Mouse (Mus musculus) liver, embryonic 14.5 days (tissue): ENCODE measurements at regions not wholly inside any gene's neighbourhood (a gene's known extent, or its start where the extent isn't known, plus 50 kb on each side); places are given as distances from the start of the nearest gene placed in this dataset.

ENCODE experiments used
- ATAC-seq: fragments of 200-750 bp; cut with Nextera tagmentation; 2 replicates; pipeline ENCODE4 v1.8.0; 2017; ENCODE audit warnings: moderate number of reproducible peaks, mild to moderate bottlenecking, moderate library complexity; ENCODE audit not compliant: insufficient read depth
- DNase-seq, 3 experiments: peaks; one replicate each; pipeline ENCODE4 v3.0.0-alpha.2; 2012 to 2013; ENCODE audit warnings: low read depth in 3 of 3, low spot score in 3 of 3
- H3K27ac ChIP-seq: fragments of 300-500 bp; sonication (generic); 2 replicates; pipeline ENCODE4 v1.5.1; 2014; ENCODE audit warnings: moderate library complexity, mild to moderate bottlenecking, control low read depth, inconsistent platforms
- H3K27me3 ChIP-seq: fragments of 300-500 bp; sonication (generic); 2 replicates; pipeline ENCODE4 v1.6.1; 2014; ENCODE audit warnings: mild to moderate bottlenecking, low read length, moderate library complexity; ENCODE audit not compliant: control insufficient read depth, insufficient read depth
- H3K36me3 ChIP-seq: fragments of 300-500 bp; sonication (generic); replicated peaks from 2 replicates; pipeline ENCODE4 v1.6.1; 2014; ENCODE audit warnings: low read depth; ENCODE audit not compliant: control insufficient read depth, insufficient read depth
- H3K4me1 ChIP-seq, 2 experiments: fragments of 200-500 bp in 1 of 2; fragments of 300-500 bp in 1 of 2; sonication (generic) in 1 of 2; replicated peaks; 2 replicates each; pipeline ENCODE4 v1.6.1; 2012 to 2014; ENCODE audit warnings: antibody characterized with exemption in 1 of 2, inconsistent platforms in 1 of 2, low read length in 1 of 2; ENCODE audit not compliant: control insufficient read depth in 2 of 2, insufficient read depth in 2 of 2
- H3K4me2 ChIP-seq: fragments of 300-500 bp; sonication (generic); 2 replicates; pipeline ENCODE4 v1.6.1; 2014; ENCODE audit warnings: low read depth, mild to moderate bottlenecking, control low read depth, moderate library complexity
- H3K4me3 ChIP-seq, 2 experiments: fragments of 200-500 bp in 1 of 2; fragments of 300-500 bp in 1 of 2; sonication (generic) in 1 of 2; 2 replicates each; pipeline ENCODE4 v1.5.1; 2012 to 2014; ENCODE audit warnings: low read depth in 2 of 2, low read length in 2 of 2, mild to moderate bottlenecking in 2 of 2, control low read depth in 1 of 2, inconsistent platforms in 1 of 2, moderate library complexity in 1 of 2; ENCODE audit not compliant: insufficient read depth in 1 of 2
- H3K9ac ChIP-seq: fragments of 300-500 bp; sonication (generic); replicated peaks from 2 replicates; pipeline ENCODE4 v1.6.1; 2014; ENCODE audit warnings: mild to moderate bottlenecking, control low read depth, moderate library complexity
- H3K9me3 ChIP-seq: fragments of 300-500 bp; sonication (generic); 2 replicates; pipeline ENCODE4 v1.6.1; 2016; ENCODE audit warnings: low read length, mixed read lengths; ENCODE audit not compliant: control insufficient read depth
- CTCF ChIP-seq: IDR thresholded peaks from 2 replicates; pipeline ENCODE4 v1.5.1; 2016; ENCODE audit warnings: antibody characterized with exemption, low read depth, control low read depth
- EP300 ChIP-seq: IDR thresholded peaks from 2 replicates; pipeline ENCODE4 v1.6.1; 2016; ENCODE audit warnings: antibody characterized with exemption, low read depth
- WGBS: fragments of 180-500 bp; shearing (Covaris S2); extraction: QIAGEN DNeasy Blood & Tissue Kit; methylation state at CpG from one replicate; pipeline ENCODE4 v1.1.7; 2014; ENCODE audit not compliant: insufficient replicate concordance; 5-methylcytosine and 5-hydroxymethylcytosine counted together

- H3K9me3 ChIP-seq = no peaks in the 10 kb centered on the region
- H3K4me1 ChIP-seq = no peaks in the 10 kb centered on the region
- WGBS = 35% methylated on average over 1 of the region's 1 CpGs
- H3K36me3 ChIP-seq = no peaks in the 10 kb centered on the region
- H3K27ac ChIP-seq = no peak overlapping the region
- H3K9ac ChIP-seq = no peak overlapping the region
- no peaks in the 10 kb centered on the region for H3K27me3 ChIP-seq
- H3K4me2 ChIP-seq = no peak overlapping the region
- DNase-seq = no peak
- ATAC-seq = no peak
- H3K4me3 ChIP-seq = no peak overlapping the region
- TF ChIP-seq CTCF = no peak
Measured at GRCm38 (mm10) chr13:72920368-72920767, 291.7 kb downstream of the Irx2 start.

GRCm38 (mm10) chr13:72924560-72925135, 296.0 kb downstream of the Irx2 start:
- 25% methylated on average over 6 of the region's 6 CpGs for WGBS
- DNase-seq = no peak
- TF ChIP-seq EP300 (no peak), CTCF (no peak)

GRCm38 (mm10) chr13:72937246-72937645, 308.6 kb downstream of the Irx2 start:
- TF ChIP-seq CTCF (no peak), EP300 (no peak)
- Histone ChIP-seq H3K27me3 (no peaks in the 10 kb centered on the region), H3K27ac (no peak overlapping the region), H3K4me3 (no peak overlapping the region), H3K36me3 (no peaks in the 10 kb centered on the region), H3K9ac (no peak overlapping the region), H3K4me1 (no peaks in the 10 kb centered on the region), H3K4me2 (no peak overlapping the region), H3K9me3 (no peaks in the 10 kb centered on the region)
- no peak for DNase-seq
- WGBS = 45% methylated on average over 4 of the region's 4 CpGs
- no peak for ATAC-seq

More at GRCm38 (mm10) chr13:72924560-72925135, 296.0 kb downstream of the Irx2 start:
- Histone ChIP-seq H3K9me3 (no peaks in the 10 kb centered on the region), H3K4me1 (no peaks in the 10 kb centered on the region), H3K36me3 (no peaks in the 10 kb centered on the region), H3K27ac (no peak overlapping the region), H3K4me3 (no peak overlapping the region), H3K4me2 (no peak overlapping the region), H3K9ac (no peak overlapping the region), H3K27me3 (no peaks in the 10 kb centered on the region)
- no peak for ATAC-seq

- TF ChIP-seq EP300 (no peak), CTCF (no peak)
- no peak overlapping the region for H3K27ac ChIP-seq
- no peak for ATAC-seq
Measured at GRCm38 (mm10) chr13:72938156-72938874, 309.7 kb downstream of the Irx2 start.

GRCm38 (mm10) chr13:72947374-72948165, 312.7 kb upstream of the Irx4 start:
- H3K9ac ChIP-seq = no peak overlapping the region
- no peaks in the 10 kb centered on the region for H3K9me3 ChIP-seq
- ATAC-seq = no peak
- H3K4me2 ChIP-seq = no peak overlapping the region
- WGBS = 45% methylated on average over 7 of the region's 7 CpGs
- no peaks in the 10 kb centered on the region for H3K36me3 ChIP-seq
- H3K27ac ChIP-seq = no peak overlapping the region
- no peak overlapping the region for H3K4me3 ChIP-seq
- H3K27me3 ChIP-seq = no peaks in the 10 kb centered on the region
- no peak for DNase-seq
- TF ChIP-seq EP300 = no peak
- no peak for TF ChIP-seq CTCF
- H3K4me1 ChIP-seq = no peaks in the 10 kb centered on the region

More at GRCm38 (mm10) chr13:72938156-72938874, 309.7 kb downstream of the Irx2 start:
- H3K4me1 ChIP-seq = no peaks in the 10 kb centered on the region
- 52% methylated on average over 13 of the region's 13 CpGs for WGBS
- H3K9ac ChIP-seq = no peak overlapping the region
- H3K9me3 ChIP-seq = no peaks in the 10 kb centered on the region
- H3K4me2 ChIP-seq = no peak overlapping the region
- H3K36me3 ChIP-seq = no peaks in the 10 kb centered on the region
- no peak for DNase-seq
- H3K4me3 ChIP-seq = no peak overlapping the region
- H3K27me3 ChIP-seq = no peaks in the 10 kb centered on the region
